Mouse (Mus musculus): ENCODE data around the gene Zfp189.
"Not testable (repeated sequence)": the region's sequence is repeated elsewhere in the genome, so short reads cannot be mapped to it uniquely, and the experiment has no call there.

Zfp189 gene

DNA sequence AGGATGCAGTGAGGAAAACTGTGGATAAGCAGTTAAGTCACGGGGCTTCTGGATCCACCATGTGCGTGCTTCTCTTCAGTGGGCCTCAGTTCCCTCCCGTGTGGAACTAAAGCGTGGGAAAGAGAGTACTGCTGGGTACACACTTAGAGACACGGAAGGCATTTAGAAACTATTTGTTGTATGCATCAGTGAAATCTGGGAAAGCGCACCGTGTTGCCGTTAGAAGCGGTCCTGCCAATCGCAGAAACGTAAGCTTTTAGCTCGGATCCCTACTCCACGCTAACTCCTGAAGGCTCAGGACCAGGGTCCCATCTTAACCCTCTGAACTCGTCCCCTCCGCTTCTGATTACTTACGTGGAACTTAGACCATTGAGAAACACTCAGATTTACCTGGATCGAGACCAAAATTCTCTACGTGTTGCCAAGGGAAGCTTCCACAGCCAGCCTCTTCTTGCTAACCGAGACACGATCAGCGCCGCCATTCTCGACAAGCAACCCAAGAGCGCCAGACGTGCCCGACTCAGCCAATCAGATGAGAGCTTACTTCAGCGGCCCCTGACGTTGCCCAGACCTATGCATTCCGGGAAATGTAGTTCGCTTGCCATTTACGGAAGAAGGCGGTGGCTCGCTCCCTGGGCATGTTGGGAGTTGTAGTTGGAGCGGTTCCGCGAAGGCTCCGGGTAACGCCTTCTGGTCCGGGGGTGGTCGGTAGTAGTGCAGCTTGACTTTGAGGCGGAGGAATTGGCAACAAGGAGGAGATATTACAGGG is at the start of gene Zfp189, which contains the start of gene Mrpl50:
Gene Zfp189 (plus strand): TSS at position 605 of the 769 bp plus-strand sequence.
Gene Mrpl50 (minus strand): TSS at position 522 of the 769 bp plus-strand sequence.
- DNase-seq (ENCODE audit: low read depth): peak; percentile 90

DNA sequence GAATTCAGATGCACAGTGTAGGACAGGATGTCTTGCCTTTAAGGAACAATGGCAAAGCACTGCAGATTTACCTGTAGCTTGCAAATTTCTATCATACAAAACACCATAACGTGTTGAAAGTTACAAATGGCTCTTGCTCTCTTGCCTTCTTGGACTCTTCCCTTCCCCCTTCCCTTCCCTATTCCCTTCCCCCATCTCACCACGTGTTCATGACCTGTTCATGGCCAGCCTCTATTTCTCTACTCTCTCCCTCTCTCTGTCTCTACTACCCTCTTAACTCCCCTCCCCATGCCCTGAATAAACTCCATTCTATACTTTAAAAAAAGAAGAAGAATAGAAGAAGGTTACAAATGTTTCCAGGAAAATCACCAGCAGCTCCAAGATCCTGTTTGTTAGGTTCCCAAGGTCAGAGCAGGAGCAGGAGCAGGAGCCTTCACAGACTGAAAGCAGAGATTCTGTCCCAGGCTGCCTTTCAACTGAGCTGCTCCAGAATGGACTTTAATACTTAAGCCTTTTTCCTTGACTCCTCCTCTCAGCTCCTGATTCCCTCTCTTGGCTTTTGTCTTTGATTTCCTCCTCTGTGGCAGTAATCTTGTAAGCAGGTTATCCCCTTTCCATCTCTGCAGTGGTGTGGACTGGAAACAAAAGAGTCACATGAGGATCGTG is 47.4 kb upstream of the Zfp189 start, which contains the start of gene Acnat1:
Gene Acnat1 (minus strand): TSS at position 478 of the 666 bp plus-strand sequence.
- no peak for DNase-seq (ENCODE audit: low read depth)

DNA sequence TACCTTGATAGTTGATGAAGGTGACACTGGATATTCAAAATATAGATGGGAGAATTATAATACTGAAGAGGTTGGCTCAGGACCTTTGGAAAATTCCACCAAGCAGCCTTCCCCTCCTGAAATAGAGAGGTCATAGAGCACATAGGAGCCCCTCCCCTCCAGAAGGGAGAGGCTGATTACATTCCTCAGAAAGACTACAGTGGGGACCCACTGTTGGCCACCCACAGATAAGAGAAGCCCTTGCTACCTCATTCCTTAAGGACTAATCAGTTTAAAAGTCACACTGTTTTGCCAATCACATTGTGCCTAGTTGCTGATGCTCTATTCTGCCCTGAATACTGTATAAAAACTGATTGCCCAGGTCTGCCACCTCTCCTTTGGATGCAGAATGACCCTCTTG is 46.4 kb upstream of the Zfp189 start:
- DNase-seq (ENCODE audit: low read depth): no peak

- DNase-seq (ENCODE audit: low read depth): peak; percentile 23
Measured at GRCm38 (mm10) chr4:49478118-49478877, 42.7 kb upstream of the Zfp189 start.

DNA sequence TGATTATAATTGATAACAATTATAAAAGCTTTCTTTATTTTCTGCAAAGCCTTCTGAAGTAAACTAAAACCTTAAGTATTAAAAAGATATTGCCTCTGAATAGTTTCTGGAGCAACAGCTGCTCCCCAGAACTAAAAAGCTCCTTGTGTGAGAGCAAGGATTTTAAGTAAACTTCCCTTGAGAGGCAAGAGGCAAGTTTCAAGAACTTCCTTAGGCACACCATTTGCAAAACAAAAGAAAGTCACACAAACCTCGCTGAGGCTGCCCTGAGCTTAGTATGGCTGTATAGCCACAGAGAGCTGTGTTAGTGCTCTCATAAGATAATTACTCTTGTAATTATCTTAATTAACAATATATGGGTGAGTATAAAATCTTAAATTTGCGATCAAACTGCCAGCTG is 41.9 kb upstream of the Zfp189 start:
- DNase-seq (ENCODE audit: low read depth): not testable (repeated sequence)

DNA sequence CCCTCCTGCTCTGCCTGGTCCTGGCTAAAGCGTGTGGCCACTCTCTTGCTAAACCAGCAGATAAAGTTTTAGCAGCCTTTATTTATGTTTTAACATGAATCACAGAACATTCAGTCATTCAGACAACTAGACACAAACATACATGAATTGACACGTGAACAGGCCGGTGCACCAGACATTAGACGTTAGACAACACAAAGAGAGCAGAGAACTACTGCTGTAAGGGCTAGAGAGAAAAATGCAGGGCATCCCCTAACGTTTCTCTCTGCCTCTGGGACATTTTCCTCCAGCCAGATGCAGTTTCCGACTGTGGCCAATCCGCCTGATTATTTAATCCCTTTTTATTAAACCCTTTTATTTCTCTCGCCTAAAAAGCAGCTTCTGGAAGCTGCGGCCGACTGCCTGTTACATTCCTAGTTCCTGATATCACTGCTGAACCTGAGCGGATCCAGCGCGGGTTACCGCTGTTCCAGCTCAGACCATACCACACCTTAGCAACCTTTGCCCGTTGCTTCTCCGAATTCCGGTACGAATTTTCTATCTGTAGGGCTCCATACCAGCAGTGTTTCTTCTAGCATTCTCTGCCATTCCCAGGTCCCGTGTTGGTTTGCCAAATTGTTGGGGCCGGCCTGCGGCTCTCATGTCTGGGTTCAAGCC is 40.7 kb upstream of the Zfp189 start:
- no peak for DNase-seq (ENCODE audit: low read depth)

DNA sequence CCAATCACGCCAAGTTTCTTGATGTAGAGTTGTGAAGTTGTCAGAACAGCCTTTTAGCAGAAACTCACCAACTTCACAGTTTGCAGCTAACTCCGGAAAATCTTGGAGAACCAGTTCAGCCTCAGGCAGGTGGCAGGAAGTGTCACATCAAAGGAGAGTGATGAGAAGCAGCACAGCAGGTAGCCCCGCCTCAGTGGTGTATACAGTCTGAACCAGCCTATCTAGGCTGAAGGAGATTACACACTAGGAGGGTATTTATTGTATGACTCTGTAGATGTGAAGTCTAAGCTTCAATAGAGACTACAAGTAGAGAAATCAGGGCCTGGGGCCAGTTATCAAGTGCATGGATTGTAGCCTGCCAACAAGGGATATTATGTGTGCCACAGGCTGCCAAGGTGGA is 40.1 kb upstream of the Zfp189 start:
- DNase-seq (ENCODE audit: low read depth): no peak

- no peak for DNase-seq (ENCODE audit: low read depth)
Measured at GRCm38 (mm10) chr4:49485442-49485841, 35.5 kb upstream of the Zfp189 start.

GRCm38 (mm10) chr4:49485934-49486650 is 34.9 kb upstream of the Zfp189 start:
- not testable (repeated sequence) for DNase-seq (ENCODE audit: low read depth)

GRCm38 (mm10) chr4:49503563-49503962 is 17.4 kb upstream of the Zfp189 start:
- DNase-seq (ENCODE audit: low read depth): no peak

DNA sequence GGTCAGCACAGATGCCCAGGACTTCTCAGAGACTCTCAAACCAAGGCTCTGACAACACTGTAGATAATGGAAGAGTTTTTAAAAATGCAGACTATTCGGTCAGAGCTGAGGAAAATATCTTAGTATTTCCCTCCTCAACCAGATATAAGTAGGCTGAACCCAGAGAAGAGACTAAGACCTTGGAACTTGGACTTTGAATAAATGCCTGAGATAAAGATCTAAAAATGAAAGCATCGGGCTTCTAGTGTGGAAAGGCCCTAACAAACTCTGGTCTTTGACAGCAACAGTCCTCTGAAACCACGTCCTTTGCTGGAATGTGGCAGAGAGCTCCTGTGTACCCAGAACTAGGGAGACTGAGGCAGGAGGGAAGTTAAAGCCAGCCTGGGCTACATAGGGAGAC is 14.6 kb upstream of the Zfp189 start, which contains the start of gene Baat:
Gene Baat (minus strand): TSS at position 172 of the 400 bp plus-strand sequence.
- no peak for DNase-seq (ENCODE audit: low read depth)

DNA sequence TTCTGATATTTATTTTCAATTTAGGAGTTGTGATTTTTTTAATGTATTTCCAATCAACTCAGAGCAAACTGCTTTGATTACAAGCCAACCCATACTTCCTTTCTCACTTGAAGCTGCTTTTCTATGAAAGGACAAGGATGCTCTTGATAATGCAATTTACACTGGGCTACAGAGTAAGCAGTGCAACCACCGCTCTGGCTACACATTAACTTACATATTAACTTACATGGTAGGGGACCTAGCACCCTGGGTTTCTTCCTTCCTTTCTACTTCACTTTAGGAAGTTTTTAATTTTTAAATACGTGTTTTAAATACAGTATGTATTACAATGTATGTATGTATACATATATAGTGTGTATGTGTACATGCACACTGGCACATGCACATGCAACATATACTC is 11.8 kb upstream of the Zfp189 start:
- no peak for DNase-seq (ENCODE audit: low read depth)

DNA sequence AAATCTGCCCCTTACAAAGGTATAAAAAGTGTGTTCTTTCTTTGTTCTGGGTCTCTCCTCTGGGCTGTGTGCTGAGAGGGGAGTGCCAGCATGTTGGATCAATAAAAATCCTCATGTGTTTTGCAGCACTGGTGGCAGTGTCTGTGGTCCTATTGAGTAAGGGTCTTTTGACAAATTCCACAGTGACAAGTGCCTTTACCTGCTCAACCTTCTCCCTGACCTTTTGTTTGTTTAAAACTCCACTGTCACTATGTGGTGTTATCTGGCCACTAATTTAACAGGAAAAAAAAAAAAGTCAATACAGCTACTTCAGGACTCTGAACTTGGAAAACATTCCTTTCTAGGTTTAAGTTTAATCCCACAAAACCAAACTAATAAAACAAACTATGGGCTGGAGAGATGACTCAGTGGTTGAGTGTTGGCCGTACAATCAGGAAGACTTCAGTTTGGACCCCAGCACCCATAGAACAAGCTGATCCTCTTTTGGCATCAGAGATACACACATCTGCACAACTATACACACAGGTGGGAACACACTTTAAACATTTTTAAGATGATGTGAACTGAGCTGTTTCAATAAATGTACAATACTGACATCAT is 10.6 kb upstream of the Zfp189 start:
- not testable (repeated sequence) for DNase-seq (ENCODE audit: low read depth)

DNA sequence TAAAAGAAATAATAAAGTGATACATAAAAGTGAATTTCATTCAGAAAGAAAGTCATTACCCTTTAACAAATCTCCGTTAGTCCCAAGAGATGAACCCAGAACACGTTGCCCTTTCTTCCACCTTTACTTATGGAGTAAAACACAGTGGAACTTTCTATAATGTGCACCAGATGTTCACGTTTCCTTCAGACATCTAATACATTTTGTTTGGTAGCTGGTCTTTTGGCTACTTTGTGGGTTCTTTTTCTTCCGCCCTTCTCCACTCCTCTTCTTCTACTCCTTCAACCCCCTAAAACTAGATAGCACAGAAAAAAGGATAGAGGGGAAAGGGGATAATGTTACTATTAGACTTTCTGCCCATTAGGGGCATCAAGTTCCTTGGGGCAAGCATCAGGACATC is 8.3 kb upstream of the Zfp189 start:
- DNase-seq (ENCODE audit: low read depth): no peak

DNA sequence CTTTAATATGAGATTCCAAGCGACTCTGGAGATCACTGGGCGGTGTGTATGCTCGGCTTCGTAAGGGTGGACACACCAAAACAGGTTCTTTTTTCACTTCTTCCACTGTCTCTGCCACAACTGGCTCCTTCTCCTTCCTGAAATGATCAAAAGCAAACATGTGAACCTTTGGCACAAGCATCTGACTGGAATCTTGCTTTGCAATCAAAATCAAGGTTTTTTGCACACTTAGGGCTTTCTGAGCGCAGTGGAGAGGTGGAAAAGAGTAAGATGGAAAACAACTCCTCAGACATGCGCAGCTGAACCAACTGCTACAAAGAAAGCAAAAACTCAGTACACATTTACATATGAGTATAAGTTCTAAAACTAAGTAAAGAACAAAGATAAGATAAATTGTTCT is 6.5 kb upstream of the Zfp189 start:
- no peak for DNase-seq (ENCODE audit: low read depth)

- DNase-seq (ENCODE audit: low read depth): peak; percentile 48
Measured at GRCm38 (mm10) chr4:49519476-49519875, 1.5 kb upstream of the Zfp189 start.

DNA sequence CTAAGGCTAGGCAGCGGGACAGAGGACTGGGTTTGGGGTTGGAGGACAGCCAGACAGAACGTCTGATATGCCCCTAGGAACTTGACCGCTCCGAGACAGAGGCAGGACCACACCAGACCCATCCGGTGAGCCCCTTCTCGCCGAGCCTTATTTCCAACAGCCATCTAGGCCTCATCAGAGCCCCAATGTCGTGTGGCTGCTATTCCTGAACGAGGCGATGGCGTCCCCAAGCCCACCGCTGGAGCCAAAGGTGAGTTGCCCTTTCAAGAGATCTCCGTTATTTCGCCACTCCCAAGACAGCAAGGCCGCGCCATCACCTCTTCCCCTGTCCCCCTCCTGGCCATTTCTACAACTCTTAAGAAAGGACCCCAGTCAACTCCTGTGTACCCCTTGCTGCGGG is 370 bp downstream of the Zfp189 start:
- peak; percentile 14 for DNase-seq (ENCODE audit: low read depth)

DNA sequence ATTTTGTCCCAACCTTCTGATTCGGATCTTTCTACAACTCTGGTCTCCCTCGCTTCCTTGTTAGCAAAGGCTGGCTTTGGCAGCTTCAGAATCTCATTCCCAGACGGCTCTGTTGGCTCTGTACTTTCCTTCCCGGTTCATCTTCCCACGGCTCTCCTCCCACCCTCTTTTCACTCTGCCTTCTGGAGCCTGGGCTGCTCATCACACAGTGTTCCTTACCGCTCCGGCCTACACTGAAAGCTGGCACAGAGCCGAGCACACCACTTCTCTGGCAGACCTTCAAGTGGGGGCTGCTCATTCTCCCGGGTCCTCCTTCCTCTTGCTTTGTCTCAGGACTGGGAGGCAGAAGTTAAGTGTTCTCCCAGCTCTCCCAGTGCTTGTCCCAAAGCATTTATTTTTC is 1.6 kb downstream of the Zfp189 start:
- no peak for DNase-seq (ENCODE audit: low read depth)

GRCm38 (mm10) chr4:49535036-49535435 is 14.1 kb downstream of the Zfp189 start:
- DNase-seq (ENCODE audit: low read depth): no peak

- DNase-seq (ENCODE audit: low read depth): no peak
Measured at GRCm38 (mm10) chr4:49535675-49536294, 14.8 kb downstream of the Zfp189 start.

Data from c-Kit-positive CD71-negative TER-119-negative erythroid progenitor cells, embryonic 14.5 days (primary cell).